Mouse (Mus musculus): ENCODE data around the gene Plek.

- TF ChIP-seq EP300 (IDR thresholded peaks at IDR 0.05; ENCODE audit: low read length) = no peak
- no peak for TF ChIP-seq CTCF (conservative IDR thresholded peaks at IDR 0.05 in 1 of 2, IDR thresholded peaks at IDR 0.05 in 1 of 2; ENCODE audit: low read depth in 2 of 2, low read length in 2 of 2)
- no peak for TF ChIP-seq POLR2A (IDR thresholded peaks at IDR 0.05; ENCODE audit: low read depth, low read length)
- no peak for TF ChIP-seq ZNF384 (IDR thresholded peaks at IDR 0.05; ENCODE audit: low read depth, low read length)
- TF ChIP-seq MYC (IDR thresholded peaks at IDR 0.05; ENCODE audit: low read depth, low read length) = no peak
- no peak for TF ChIP-seq E2F4 (IDR thresholded peaks at IDR 0.05; ENCODE audit: insufficient replicate concordance, low read depth, low read length)
- TF ChIP-seq CHD1 (IDR thresholded peaks at IDR 0.05; ENCODE audit: low read depth, low read length) = no peak
- TF ChIP-seq MEF2A (IDR thresholded peaks at IDR 0.05; ENCODE audit: borderline replicate concordance, low read depth, low read length) = no peak
- no peak for TF ChIP-seq RCOR1 (conservative IDR thresholded peaks at IDR 0.05; ENCODE audit: low read depth, low read length)
- no peak for TF ChIP-seq SMC3 (IDR thresholded peaks at IDR 0.05; ENCODE audit: low read depth, low read length)
- no peak for TF ChIP-seq TBP (conservative IDR thresholded peaks at IDR 0.05; ENCODE audit: low read depth, low read length)
- TF ChIP-seq ZKSCAN1 (IDR thresholded peaks at IDR 0.05; ENCODE audit: borderline replicate concordance, low read depth, low read length) = no peak
- no peak for TF ChIP-seq CHD2 (IDR thresholded peaks at IDR 0.05; ENCODE audit: low read length)
- TF ChIP-seq NELFE (IDR thresholded peaks at IDR 0.05; ENCODE audit: low read depth, low read length) = no peak
Measured at GRCm38 (mm10) chr11:16935577-16936236, 116.5 kb downstream of the Plek start.

Measured in CH12.LX (cell line).